Mouse (Mus musculus) embryo, embryonic 10.5 days (tissue): ENCODE measurements around the gene Ddah2.
"Not testable (repeated sequence)": the region's sequence is repeated elsewhere in the genome, so short reads cannot be mapped to it uniquely, and the experiment has no call there.

Experiments used
- DNase-seq: peaks from one replicate; pipeline ENCODE4 v3.0.0-alpha.2; 2015; ENCODE audit warnings: low spot score

Ddah2 gene

DNA sequence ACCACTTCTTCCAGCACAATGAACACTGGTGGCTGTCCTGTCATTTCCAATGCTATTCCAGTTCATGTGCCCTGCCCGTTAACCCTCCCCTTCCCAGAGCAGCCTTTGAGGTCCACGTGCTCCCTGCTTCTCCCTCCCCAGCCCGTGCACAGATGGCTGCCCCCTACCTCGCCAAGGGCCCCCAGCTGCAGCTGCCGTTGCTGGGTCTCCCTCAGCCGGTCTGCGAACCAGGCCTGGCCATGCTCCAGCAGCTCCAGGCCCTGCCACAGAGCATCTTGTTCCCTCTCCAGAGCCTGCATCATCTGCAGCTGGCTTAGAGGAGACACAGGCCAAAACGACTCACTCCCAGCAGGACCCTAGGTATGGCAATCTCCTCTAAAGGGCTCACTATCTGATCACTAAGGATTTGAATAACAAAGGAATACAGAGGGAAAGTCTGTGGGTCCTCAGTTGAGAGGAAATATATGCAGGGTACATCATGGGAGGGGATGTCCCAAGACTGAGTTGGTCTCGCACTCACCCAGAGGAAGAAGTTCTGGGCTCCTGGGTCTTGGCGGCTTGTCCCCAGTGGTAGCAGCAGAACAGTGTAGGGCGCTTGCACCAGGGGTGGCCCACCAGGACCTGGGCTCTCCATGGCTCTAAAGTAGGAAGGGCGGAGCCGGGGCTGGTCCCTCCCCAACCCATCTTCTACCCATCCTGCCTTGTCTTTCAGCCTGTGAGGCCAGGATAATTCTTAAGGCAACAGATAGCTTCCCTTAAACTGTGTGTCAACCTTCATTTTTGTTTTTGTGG lies 31.4 kb upstream of the Ddah2 start, which contains the start of gene Sapcd1:
Gene Sapcd1 (minus strand): TSS at position 740 of the 792 bp plus-strand sequence.
- peak; percentile 34 for DNase-seq

- no peak for DNase-seq
These were observed 30.5 kb upstream of the Ddah2 start for GRCm38 (mm10) chr17:35028315-35028714.

GRCm38 (mm10) chr17:35029691-35030532 lies 28.9 kb upstream of the Ddah2 start:
- peak; percentile 72 for DNase-seq

GRCm38 (mm10) chr17:35031272-35031671 lies 27.6 kb upstream of the Ddah2 start:
- DNase-seq = no peak

- DNase-seq = no peak
These were observed 27.0 kb upstream of the Ddah2 start for GRCm38 (mm10) chr17:35031880-35032279.

GRCm38 (mm10) chr17:35032323-35032870 lies 26.4 kb upstream of the Ddah2 start:
- DNase-seq = no peak

DNA sequence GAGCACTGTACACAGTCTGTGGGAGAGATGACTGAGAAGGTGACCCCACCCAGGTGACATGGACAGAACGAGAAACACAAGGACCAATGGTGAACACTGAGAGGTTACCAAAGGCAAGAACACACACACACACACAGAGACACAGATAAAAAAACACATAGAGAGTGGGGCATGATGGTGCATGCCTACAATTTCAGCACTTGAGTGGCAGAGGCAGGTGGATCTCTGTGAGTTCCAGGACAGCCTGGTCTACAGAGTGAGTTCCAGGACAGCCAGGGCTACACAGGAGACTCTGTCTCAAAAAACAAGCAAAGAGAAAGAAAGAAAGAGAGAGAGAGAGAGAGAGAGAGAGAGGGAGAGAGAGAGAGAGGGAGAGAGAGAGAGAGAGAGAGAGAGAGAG lies 25.1 kb upstream of the Ddah2 start:
- DNase-seq = not testable (repeated sequence)

DNA sequence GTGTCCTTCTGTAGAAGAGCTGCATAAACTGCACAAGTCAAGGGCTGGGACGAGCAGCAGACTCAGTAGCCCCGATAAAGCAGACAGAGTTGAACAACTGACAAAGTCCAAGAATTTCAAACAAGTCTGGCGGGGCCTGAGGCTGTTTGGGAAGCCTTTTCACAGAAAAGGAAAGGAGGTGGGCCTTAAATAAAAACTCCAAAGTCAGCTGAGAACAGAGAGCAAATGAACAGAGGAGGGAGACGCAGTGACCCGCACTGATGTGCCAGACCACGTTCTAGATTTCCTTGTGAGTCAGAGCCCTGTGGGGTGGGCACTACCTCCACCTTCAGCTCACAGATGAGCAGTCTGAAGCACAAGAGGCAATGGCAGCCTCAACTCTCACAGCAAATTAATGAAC lies 23.9 kb upstream of the Ddah2 start:
- no peak for DNase-seq

- DNase-seq = no peak
These were observed 19.5 kb upstream of the Ddah2 start for GRCm38 (mm10) chr17:35039121-35039873.

DNA sequence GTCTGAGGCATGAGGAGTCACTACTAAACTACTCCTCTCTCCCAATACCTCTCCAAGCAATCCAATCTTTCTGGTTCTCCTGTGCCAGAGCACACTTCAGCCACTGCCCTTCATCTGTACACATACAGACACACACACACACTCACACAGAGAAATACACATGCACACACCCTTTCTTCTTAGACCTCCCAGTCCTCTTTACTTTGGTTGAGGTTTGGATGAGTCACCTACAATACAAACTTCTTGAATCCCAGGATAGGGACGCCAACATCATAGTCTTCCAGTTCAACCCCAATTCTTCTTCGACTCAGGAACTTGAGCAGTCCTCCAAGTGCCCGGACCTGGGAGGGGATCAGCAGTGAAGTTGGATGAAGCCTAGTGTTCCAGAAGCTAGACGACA lies 15.0 kb upstream of the Ddah2 start:
- no peak for DNase-seq

- DNase-seq = no peak
These were observed 13.7 kb upstream of the Ddah2 start for GRCm38 (mm10) chr17:35044904-35045806.

DNA sequence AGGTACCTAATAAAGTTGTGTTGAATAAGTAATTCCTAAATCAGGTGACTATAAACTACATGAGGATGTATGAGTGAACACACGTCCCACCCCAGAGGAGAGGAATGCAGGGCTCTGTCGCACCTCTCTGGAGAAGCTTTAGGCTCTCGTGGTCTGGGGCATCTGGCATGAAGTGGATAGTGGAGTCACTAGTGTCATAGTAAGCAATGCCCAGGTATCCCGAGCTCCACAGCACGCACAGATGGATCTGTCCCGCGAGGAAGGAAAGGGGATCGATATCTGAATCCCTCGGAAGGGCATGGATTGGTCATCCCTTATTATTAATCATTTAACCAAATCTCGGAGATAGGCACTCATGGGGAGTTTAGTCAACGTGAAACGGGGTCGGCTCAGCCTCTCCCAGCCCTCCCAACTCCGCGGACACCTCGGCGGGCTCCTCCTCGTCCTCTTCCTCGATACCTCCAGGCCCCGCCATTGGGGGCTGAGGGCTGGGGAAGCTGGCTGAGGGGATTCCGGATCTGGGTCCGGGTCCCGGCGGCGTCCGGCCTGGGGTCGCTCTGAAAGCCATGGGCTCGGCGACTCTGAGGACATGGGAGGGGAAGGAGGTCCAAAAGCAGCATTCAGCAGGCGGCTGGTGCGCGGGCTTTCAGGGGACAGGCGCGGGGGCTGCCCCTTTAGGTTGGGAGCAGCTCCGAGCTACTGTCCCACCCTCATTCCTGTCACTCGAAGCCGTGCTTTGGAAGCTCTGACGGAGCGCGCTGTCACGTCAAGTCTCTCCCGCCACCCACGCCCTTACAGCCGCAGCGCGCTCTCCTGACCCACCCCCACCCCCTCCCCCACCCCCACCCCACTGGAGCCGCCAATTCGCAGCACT lies 12.8 kb upstream of the Ddah2 start:
- peak; percentile 41 for DNase-seq

DNA sequence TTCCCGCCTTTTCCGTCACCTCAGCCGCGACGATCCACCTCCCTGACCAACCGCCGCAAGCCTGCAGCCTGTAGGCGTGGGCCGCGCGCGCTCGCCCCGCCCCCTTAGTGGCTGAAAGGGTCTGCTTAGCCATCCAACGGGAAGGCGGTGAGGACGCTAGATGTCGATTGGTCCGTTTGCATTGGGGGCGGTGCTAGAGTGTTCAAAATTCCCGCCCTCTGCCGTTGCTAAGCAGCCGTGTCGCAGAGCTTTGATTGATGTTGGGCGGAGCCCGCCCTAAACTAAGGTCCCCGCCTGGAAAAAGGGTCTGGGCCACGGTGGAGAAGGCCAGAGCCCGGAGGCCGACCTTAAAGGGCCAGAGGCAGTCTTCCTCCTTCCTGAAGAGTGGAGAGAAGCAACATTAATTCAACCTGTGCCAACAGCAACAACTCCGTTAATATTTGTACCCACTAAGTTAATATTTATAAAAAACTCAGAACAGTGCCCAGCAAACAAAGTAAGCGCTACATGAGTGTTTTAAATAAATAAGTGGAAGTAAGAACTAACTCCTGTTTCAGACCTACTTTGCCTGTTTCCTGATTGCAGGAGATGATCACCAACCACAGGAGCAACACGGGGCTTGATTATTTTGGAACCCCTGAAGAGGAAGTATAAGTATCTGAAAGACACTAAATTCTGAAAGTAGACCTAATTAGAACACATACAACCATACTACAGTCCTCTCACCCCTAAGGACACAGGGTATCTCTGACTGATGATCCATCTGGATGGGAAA lies 12.0 kb upstream of the Ddah2 start, which contains the start of gene Msh5:
Gene Msh5 (minus strand): TSS at position 65 of the 775 bp plus-strand sequence.
- DNase-seq = peak; percentile 100

DNA sequence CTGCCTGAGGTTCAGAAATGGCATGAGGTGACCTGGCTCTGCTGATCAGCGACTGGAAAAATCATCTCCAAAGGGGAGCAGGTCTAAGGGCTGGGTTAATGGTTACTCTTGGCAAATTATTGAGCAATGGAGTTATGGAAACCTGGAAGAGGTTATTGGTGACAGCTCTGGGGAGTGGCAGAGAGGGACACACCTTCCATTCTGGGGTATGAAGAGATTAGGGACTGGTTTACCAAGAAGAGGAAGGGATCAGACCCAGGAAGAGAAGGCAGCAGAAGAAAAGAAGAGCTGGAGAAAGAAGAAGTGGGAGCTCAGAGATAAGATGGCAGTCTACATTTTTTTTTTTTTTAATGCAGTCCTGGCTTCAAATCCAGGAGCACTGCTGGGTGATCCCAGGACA lies 11.1 kb upstream of the Ddah2 start:
- DNase-seq = no peak

- DNase-seq = peak; percentile 42
These were observed 10.5 kb upstream of the Ddah2 start for GRCm38 (mm10) chr17:35048149-35048931.

DNA sequence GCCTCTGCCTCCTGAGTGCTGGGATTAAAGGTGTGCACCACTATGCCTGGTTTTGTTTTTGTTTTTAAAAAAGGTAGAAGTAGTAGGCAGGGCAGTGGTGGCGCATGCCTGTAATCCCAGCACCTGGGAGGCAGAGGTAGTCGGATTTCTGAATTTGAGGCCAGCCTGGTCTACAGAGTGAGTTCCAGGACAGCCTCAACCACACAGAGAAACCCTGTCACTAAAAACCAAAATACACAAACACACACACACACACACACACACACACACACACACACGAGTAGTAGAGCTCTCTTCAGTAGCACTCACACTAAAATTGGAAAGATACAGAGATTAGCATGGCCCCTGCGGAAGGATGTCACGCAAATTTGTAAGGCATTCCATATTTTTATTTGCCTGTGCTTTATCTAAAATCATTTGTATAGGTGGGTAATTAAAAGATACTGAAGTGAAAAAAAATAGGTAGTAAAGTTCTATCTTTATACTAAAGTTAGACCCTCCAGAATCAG lies 9.8 kb upstream of the Ddah2 start:
- DNase-seq = no peak

- DNase-seq = peak; percentile 93
These were observed 9.2 kb upstream of the Ddah2 start, which contains the start of gene Clic1 for GRCm38 (mm10) chr17:35049561-35050016. TSS of gene Clic1 (plus strand) at chr17:35049966.
